ENCODE assay signal across 9 mouse cellular contexts in the genomic region with DNA sequence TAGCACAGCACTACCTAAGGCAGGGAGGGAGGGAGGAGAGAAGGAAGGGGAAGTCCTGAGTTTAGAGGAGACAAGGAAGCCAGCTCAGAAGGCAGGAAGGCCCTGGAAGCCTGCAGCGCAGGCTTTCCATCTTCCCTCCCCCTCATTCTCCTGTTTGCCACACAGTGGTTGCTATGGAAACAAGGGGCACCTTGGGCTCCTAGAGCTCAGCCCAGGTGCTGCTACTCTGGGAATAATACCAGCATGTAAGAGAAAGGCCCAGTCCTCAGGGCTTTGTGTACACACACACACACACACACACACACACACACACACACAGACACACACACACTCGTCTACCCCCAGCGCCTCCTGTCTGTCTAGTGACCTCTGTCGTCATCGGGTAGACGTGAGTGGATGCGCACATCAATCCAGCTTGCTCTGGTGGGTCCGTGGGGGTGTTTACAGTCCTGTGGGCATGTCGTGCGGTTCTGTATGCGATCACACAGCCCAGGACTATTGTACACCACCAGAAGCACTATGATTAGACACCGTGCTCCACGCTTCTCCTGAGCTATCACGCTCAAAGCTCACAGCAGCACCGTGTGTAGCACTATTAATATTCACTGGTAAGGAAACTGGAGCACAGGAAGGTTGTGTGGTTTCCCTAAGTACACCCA. TPM values are rescaled to one million over a fixed set of nuclear protein-coding genes. Genes with fewer than 3 reads are reported as not detected.
DNase-seq lines count a peak whose midpoint lies in the region; ATAC-seq and TF ChIP-seq lines count a peak whose summit lies in the region.
"Had no signal": no experiment of that assay in that cellular context is flagged by ENCODE, and none has a peak within 500 bp of the region (broad histone marks: within the 10 kb centered on the region; RNA-seq: fewer than 3 reads in every experiment).

No protein-coding gene starts in this region.

- H3K4me3 ChIP-seq in forebrain, postnatal 0 days (ENCODE audit: low read depth, low read length): no peak overlapping the region
- H3K4me3 ChIP-seq in midbrain, embryonic 12.5 days: no peak overlapping the region

- H3K4me2 ChIP-seq in forebrain, postnatal 0 days (ENCODE audit: low read depth): 0 out of 2 replicates have a peak overlapping the region, but pooled peaks have one; percentile 15
- H3K4me2 ChIP-seq in midbrain, embryonic 12.5 days (replicated peaks): no peak overlapping the region; the same call in 1 of the 2 replicates

- no peaks in the 10 kb centered on the region for H3K9me3 ChIP-seq in forebrain, postnatal 0 days (ENCODE audit: low read length)
- H3K9me3 ChIP-seq in midbrain, embryonic 12.5 days: no peaks in the 10 kb centered on the region

- no peak for TF ChIP-seq CTCF in forebrain, postnatal 0 days (IDR thresholded peaks at IDR 0.05; ENCODE audit: low read depth)

- peak overlapping the region; percentile 72 for H3K27ac ChIP-seq in forebrain, postnatal 0 days (ENCODE audit: low read depth, low read length)
- H3K27ac ChIP-seq in midbrain, embryonic 12.5 days (replicated peaks): peak overlapping the region; percentile 64

- ATAC-seq in forebrain, postnatal 0 days: peak; percentile 92
- peak; percentile 74 for ATAC-seq in midbrain, embryonic 12.5 days (ENCODE audit: low FRiP score, low read depth)
- ATAC-seq: Patski had no signal

- H3K36me3 ChIP-seq in forebrain, postnatal 0 days (ENCODE audit: insufficient read depth): no peaks in the 10 kb centered on the region
- no peaks in the 10 kb centered on the region for H3K36me3 ChIP-seq in midbrain, embryonic 12.5 days

- peak; percentile 59 for DNase-seq in layer of hippocampus, adult 9-11 months
- DNase-seq in layer of hippocampus, postnatal 25 days (ENCODE audit: extremely low spot score in 1 of 2, low spot score in 1 of 2): no peak
- peak; percentile 57 for DNase-seq in MN1 (ENCODE audit: low spot score)
- DNase-seq in forebrain, postnatal 0 days: peak; percentile 74
- DNase-seq in cerebellum, postnatal 4 days (ENCODE audit: low spot score in 2 of 2): no peak
- no peak for DNase-seq in T-cell, adult 2 months (ENCODE audit: low spot score)
- no peak for DNase-seq in urinary bladder, adult 2 months (ENCODE audit: low spot score)

- no peaks in the 10 kb centered on the region; the same call in 1 of the 2 replicates for H3K4me1 ChIP-seq in forebrain, postnatal 0 days (ENCODE audit: insufficient read depth)
- peaks cover 16% of the 10 kb centered on the region for H3K4me1 ChIP-seq in midbrain, embryonic 12.5 days

- no peak overlapping the region for H3K9ac ChIP-seq in forebrain, postnatal 0 days
- no peak overlapping the region for H3K9ac ChIP-seq in midbrain, embryonic 12.5 days (replicated peaks)

- no peaks in the 10 kb centered on the region for H3K27me3 ChIP-seq in forebrain, postnatal 0 days (ENCODE audit: insufficient read depth, low read length)
- no peaks in the 10 kb centered on the region for H3K27me3 ChIP-seq in midbrain, embryonic 12.5 days
- H3K27me3 ChIP-seq: Patski had no signal

- 33% methylated on average over 15 of the region's 15 CpGs for WGBS in forebrain, postnatal 0 days
- WGBS in midbrain, embryonic 12.5 days: 52% methylated on average over 15 of the region's 15 CpGs

RNA-seq across cellular contexts. Expression of gene Rap1gap2, which starts 55.9 kb away (rescaled TPM):
- 100 to 1,000 TPM; 139 to 144 TPM for total RNA-seq in layer of hippocampus, postnatal 25 days (2021)
- 43.7 and 52.5 TPM in 2 replicates for total RNA-seq in forebrain, postnatal 0 days (2014; rRNA removed)
- polyA plus RNA-seq in forebrain, postnatal 0 days (2015; fragmentation: Nextera tagmentation; extraction: Ambion mirVana): 9.9 and 12.2 TPM in 2 replicates
- 5.0 and 6.1 TPM in 2 replicates for polyA plus RNA-seq in midbrain, embryonic 12.5 days (2016; fragmentation: Nextera tagmentation; extraction: Ambion mirVana)
- 32.4 and 32.5 TPM in 2 replicates for polyA plus RNA-seq in urinary bladder, adult 2 months (2012; rRNA removed)

Comparison
In these comparisons a context has a peak if more than half of its experiments do, and no peak if none do; other contexts are left out.
1. DNase-seq: peak in layer of hippocampus, adult 9-11 months (single experiment), MN1 (single experiment) and forebrain, postnatal 0 days (single experiment); none in layer of hippocampus, postnatal 25 days (0 of 2), cerebellum, postnatal 4 days (0 of 2), T-cell, adult 2 months (single experiment) and urinary bladder, adult 2 months (single experiment).